Mouse (Mus musculus): ENCODE measurements at regions not wholly inside any gene's neighbourhood (a gene's known extent, or its start where the extent isn't known, plus 50 kb on each side); places are given as distances from the start of the nearest gene placed in this dataset.
A peak's percentile ranks its signal among the peaks of the same experiment; 100 is the strongest.
"Not testable (repeated sequence)": the region's sequence is repeated elsewhere in the genome, so short reads cannot be mapped to it uniquely, and the experiment has no call there.

- no peak for DNase-seq (ENCODE audit: low spot score in 2 of 2)
- intact Hi-C loops (cut with DNase I) = loop anchor here (5.0 to 10.0 kb wide), 2 partner anchors 219 to 356 kb away; partner anchors contain the start of genes Atp6v0e2 and Krba1
Measured at GRCm38 (mm10) chr6:48178360-48179120, 92.1 kb upstream of the Zfp746 start.

DNA sequence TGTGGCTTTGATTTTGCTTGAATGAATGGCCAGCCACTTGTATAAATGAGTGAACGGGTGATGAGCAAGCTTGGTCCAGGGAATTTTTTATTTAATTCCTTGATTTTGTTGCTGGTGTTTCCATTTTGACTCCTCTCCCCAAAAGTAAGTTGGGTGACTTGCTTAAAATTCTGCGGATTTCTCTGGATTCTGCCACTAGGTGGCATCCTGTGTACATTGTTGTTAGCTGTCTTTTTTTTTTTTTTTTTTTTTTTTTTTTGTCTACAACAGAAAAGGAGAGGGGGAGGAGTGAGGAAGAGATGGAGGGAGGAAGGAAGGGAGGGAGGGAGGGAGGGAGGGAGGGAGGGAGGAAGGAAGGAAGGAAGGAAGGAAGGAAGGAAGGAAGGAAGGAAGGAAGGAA lies 91.5 kb upstream of the Zfp746 start:
- intact Hi-C loops (cut with DNase I) = loop anchor here (5.0 to 10.0 kb wide), 2 partner anchors 219 to 357 kb away; partner anchors contain the start of genes Atp6v0e2 and Krba1
- DNase-seq (ENCODE audit: low spot score in 2 of 2) = peak; percentile 26 to 55

DNA sequence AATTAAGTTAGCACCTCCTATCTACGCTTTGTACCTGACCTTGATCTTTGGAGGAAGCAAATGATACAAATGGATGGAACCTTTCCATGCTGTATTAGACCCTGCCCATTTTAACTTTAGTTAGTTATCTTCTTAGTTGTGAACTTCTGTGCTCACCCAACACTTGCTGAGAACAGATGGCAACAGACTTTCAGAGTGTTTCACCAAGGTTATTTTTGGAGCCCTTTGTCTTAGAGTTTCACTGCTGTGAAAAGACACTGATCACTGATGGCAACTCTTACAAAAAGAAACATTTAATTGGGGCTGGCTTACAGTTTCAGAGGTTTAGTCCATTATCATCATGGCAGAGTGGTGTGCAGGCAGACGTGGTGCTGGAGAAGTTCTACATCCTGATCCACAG lies 88.8 kb upstream of the Zfp746 start:
- intact Hi-C loops (cut with DNase I) = loop anchor here (2.0 to 10.0 kb wide), 3 partner anchors 222 to 466 kb away; partner anchors contain the start of genes Atp6v0e2 and Krba1

GRCm38 (mm10) chr6:48172769-48173168 lies 86.4 kb upstream of the Zfp746 start:
- not testable (repeated sequence) for DNase-seq (ENCODE audit: low spot score in 2 of 2)
- intact Hi-C loops (cut with DNase I) = loop anchor here (10.0 kb wide), 1 partner anchor 362 kb away; the partner anchor contains the start of gene Atp6v0e2

More for the DNA sequence above, 88.8 kb upstream of the Zfp746 start:
- DNase-seq (ENCODE audit: low spot score in 2 of 2) = no peak

GRCm38 (mm10) chr6:48136851-48137250 lies 50.5 kb upstream of the Zfp746 start:
- no peak for DNase-seq (ENCODE audit: low spot score in 2 of 2)
- intact Hi-C loops (cut with DNase I) = no loop called here
